Mouse (Mus musculus): Measurements from ENCODE around the gene Ccn5. TPM values are rescaled to one million over a fixed set of nuclear protein-coding genes. Genes with fewer than 3 reads are reported as not detected.

Gene Ccn5
- polyA plus RNA-seq, 1 experiment from 2014 or later, result 0.50 TPM

DNA sequence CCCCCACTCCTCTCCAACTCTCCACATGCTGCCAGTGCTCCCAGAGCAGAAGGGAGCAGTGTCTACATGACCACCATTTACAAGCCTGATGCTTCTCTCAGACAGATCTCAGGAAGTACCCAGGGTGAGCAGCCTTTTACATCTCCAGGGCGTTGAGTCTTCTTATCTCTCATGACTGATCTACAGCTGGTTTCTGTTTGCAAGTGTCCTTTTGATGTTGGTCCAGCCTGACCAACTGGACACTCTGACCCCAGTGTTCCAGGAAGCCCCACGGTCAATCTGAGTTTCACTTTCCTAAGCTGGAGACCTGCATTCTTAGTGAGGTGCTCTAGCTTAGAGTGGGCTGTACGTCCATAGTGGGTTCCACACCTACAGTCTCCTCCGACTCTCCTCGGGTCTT lies 16.8 kb upstream of the Ccn5 start:
- Histone ChIP-seq H3K27ac (no peak overlapping the region), H3K4me3 (replicated peaks) (no peak overlapping the region), H3K4me1 (replicated peaks) (no peaks in the 10 kb centered on the region), H3K36me3 (no peaks in the 10 kb centered on the region), H3K9me3 (no peaks in the 10 kb centered on the region), H3K9ac (replicated peaks) (no peak overlapping the region), H3K27me3 (no peaks in the 10 kb centered on the region), H3K4me2 (no peak overlapping the region)
- 56% methylated on average over 5 of the region's 5 CpGs for WGBS
- ATAC-seq (ENCODE audit: insufficient number of reproducible peaks, insufficient read depth, low FRiP score, low TSS enrichment, low read depth), result no peak

DNA sequence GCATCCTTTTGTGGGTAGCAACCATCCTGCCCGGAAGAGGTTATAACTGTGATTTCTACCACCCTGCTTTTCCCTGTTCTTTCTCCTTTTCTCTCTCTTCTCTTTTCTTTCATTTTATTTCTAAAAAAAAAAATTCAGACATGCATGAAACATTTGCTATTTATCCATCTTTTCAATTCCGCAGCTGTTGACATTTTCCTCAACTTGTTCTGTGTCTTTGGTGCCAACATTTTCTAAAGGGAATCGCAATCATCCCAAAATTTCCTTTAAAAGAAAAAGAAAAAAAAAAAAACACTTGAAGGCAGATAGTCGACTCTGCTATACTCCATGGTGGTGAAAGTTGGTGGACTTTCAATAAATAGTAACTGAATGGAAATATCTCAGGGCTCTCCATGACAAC lies 11.5 kb upstream of the Ccn5 start:
- Histone ChIP-seq H3K4me2 (no peak overlapping the region), H3K36me3 (no peaks in the 10 kb centered on the region), H3K4me1 (replicated peaks) (no peaks in the 10 kb centered on the region), H3K27me3 (no peaks in the 10 kb centered on the region), H3K9me3 (no peaks in the 10 kb centered on the region), H3K27ac (no peak overlapping the region), H3K4me3 (replicated peaks) (no peak overlapping the region), H3K9ac (replicated peaks) (no peak overlapping the region)
- WGBS, result 89% methylated on average over 4 of the region's 4 CpGs
- no peak for ATAC-seq (ENCODE audit: insufficient number of reproducible peaks, insufficient read depth, low FRiP score, low TSS enrichment, low read depth)

DNA sequence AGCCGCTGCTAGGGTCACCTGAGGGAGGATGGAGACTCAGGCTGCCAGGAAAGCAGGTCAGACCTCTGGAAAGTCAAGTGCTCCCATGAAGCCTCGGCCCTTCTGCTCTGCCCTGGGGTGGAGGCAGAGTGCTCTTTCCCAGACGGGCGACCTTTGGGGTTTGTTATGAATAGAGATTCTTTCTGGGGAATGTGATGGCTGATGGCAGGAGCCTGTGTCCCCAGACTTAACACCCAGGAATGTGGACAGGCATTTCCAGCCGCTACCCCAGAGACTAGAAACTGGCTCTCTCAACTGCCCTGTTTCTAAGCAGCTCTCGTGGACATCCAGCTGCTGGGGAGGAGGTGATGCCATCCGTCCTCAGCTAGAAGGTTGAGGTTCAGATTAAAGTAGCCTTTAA lies 11.0 kb upstream of the Ccn5 start:
- H3K4me1 ChIP-seq (replicated peaks), result no peaks in the 10 kb centered on the region
- H3K9me3 ChIP-seq, result no peaks in the 10 kb centered on the region
- no peak overlapping the region for H3K4me3 ChIP-seq (replicated peaks)
- 63% methylated on average over 7 of the region's 7 CpGs for WGBS
- ATAC-seq (ENCODE audit: insufficient number of reproducible peaks, insufficient read depth, low FRiP score, low TSS enrichment, low read depth), result no peak
- no peak overlapping the region for H3K4me2 ChIP-seq
- H3K27ac ChIP-seq, result no peak overlapping the region
- H3K36me3 ChIP-seq, result no peaks in the 10 kb centered on the region
- no peak overlapping the region for H3K9ac ChIP-seq (replicated peaks)
- H3K27me3 ChIP-seq, result no peaks in the 10 kb centered on the region

DNA sequence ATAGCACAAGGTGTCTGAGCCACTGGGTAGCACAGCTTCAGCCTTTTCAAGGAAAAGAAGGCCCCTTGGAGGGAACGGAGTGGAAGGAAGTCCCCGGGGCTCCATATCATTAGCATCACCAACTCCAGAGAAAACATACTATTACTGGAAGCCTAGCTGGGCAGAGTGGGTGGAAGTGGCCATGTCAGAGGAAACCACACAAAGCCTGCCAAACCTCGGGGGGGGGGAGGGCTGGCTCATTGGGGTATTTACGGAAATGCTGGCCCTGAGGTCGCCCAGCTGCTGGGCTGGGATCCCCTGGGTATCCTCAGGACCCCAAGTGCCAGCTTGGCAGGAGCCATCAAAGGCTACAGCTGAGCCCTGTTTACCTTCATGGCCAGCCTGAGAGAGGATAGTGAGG lies 7.6 kb upstream of the Ccn5 start:
- Histone ChIP-seq H3K4me3 (replicated peaks) (no peak overlapping the region), H3K9ac (replicated peaks) (no peak overlapping the region), H3K27me3 (no peaks in the 10 kb centered on the region), H3K4me2 (no peak overlapping the region), H3K27ac (no peak overlapping the region), H3K4me1 (replicated peaks) (no peaks in the 10 kb centered on the region), H3K9me3 (no peaks in the 10 kb centered on the region), H3K36me3 (no peaks in the 10 kb centered on the region)
- ATAC-seq (ENCODE audit: insufficient number of reproducible peaks, insufficient read depth, low FRiP score, low TSS enrichment, low read depth), result no peak
- WGBS, result 61% methylated on average over 5 of the region's 5 CpGs

DNA sequence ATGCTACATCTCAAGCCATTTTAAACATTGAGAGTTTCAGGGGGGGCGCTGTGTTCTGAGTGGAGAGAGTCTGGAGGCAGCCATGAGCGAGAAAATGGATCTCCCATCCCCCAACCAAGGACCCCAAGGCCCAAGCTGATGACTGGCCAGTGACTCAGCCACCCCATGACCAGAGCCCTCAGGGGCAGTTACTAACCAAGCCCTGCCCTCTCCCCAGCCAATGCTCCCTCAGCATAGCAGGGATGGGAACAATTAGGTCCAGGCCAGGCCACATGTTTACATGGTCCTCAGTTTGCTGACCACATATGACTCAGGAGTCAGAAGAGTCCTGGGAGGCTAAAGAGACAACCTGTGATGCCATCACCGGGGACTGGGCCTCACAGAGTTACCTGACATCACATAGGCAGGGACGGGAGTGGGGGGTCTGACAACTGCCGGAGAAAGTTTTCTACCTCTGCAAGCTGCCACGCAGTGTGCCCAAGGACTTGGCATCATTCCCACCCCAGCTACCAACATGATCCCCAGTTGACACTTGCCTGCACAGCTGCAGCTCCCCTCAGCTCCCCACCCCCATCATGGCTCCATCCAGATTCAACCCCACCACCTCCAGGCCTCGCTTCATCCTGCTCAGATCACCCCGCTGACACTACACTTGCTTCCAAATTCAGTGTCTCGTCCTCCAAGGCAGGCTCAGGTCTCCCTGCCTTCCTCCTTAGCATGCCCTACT lies 5.8 kb upstream of the Ccn5 start:
- no peaks in the 10 kb centered on the region for H3K36me3 ChIP-seq
- H3K9ac ChIP-seq (replicated peaks), result no peak overlapping the region
- no peak for ATAC-seq (ENCODE audit: insufficient number of reproducible peaks, insufficient read depth, low FRiP score, low TSS enrichment, low read depth)
- no peak overlapping the region for H3K4me2 ChIP-seq
- no peaks in the 10 kb centered on the region for H3K4me1 ChIP-seq (replicated peaks)
- no peak overlapping the region for H3K4me3 ChIP-seq (replicated peaks)
- H3K27ac ChIP-seq, result no peak overlapping the region
- H3K9me3 ChIP-seq, result no peaks in the 10 kb centered on the region
- H3K27me3 ChIP-seq, result no peaks in the 10 kb centered on the region
- 88% methylated on average over 9 of the region's 9 CpGs for WGBS

DNA sequence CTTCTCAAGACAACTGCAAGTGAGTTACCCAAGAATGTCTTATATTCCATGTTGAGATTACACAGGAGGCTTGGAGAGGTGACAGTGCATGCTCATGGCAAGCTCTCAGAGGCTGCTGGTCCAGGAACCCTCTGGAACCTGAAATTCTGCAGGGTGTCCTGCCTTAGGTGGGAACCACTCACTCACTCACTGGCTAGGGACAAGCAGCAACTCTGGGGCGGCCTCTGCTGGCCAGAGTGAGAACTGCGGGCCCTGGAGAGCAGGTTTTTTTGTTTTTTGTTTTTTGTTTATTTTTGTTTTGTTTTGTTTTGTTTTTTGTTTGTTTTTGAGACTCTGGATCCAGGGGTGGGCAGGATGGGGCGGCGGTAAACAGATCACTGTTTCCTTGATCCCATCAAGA lies 2.6 kb downstream of the Ccn5 start:
- H3K4me3 ChIP-seq (replicated peaks), result no peak overlapping the region
- WGBS, result 6% methylated on average over 4 of the region's 4 CpGs
- peak overlapping the region; percentile 41 for H3K4me2 ChIP-seq
- no peaks in the 10 kb centered on the region for H3K27me3 ChIP-seq
- H3K4me1 ChIP-seq (replicated peaks), result peaks cover 7% of the 10 kb centered on the region; the same call in 1 of the 2 replicates
- H3K27ac ChIP-seq, result no peak overlapping the region
- no peak for ATAC-seq (ENCODE audit: insufficient number of reproducible peaks, insufficient read depth, low FRiP score, low TSS enrichment, low read depth)
- H3K36me3 ChIP-seq, result no peaks in the 10 kb centered on the region
- H3K9me3 ChIP-seq, result no peaks in the 10 kb centered on the region
- H3K9ac ChIP-seq (replicated peaks), result no peak overlapping the region

DNA sequence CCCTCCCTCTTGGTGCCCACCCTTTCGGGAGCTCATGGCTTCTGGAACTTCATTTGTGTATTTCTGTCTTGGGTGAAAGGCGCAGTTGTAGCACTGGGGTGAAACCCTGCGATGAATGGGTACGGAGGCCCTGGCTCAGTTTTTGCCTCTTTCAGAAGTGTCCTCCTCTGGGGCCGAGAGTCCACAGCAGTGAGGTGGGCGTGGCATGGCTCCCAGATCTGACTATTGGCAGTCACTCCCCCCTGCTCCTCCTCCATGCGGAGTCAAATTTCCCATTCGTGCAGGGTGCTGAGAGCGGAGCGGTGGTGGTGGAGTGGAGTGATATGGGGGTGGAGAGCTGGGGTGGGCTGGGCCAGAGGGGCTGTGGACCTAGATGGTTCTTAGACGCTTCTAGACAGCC lies 3.1 kb downstream of the Ccn5 start:
- 21% methylated on average over 11 of the region's 11 CpGs for WGBS
- H3K36me3 ChIP-seq, result no peaks in the 10 kb centered on the region
- H3K27me3 ChIP-seq, result no peaks in the 10 kb centered on the region
- peaks cover 7% of the 10 kb centered on the region; the same call in 1 of the 2 replicates for H3K4me1 ChIP-seq (replicated peaks)
- peak overlapping the region; percentile 41 for H3K4me2 ChIP-seq
- 0 out of 2 replicates have a peak overlapping the region, but pooled peaks have one; percentile 3 for H3K4me3 ChIP-seq (replicated peaks)
- no peak overlapping the region for H3K9ac ChIP-seq (replicated peaks)
- H3K27ac ChIP-seq, result no peak overlapping the region
- ATAC-seq (ENCODE audit: insufficient number of reproducible peaks, insufficient read depth, low FRiP score, low TSS enrichment, low read depth), result 0 out of 2 replicates have a peak, but pooled peaks have one; percentile 63
- H3K9me3 ChIP-seq, result no peaks in the 10 kb centered on the region

DNA sequence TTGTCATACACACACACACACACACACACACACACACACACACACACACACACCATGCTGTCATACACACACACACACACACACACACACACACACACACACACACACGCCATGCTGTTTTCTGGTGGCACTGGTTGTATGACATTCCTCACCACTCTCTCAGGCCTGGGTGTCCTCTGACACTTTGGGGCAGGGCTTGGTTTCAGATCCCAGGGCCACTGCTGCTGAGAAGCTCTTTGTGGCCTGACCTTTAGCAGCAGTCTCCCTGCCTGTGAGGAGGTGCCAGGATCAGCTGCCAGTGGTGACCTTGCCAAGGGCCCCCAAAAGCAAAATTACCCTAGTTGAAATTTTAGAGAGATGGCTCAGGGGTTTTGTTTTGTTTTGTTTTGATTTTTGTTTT lies 5.2 kb downstream of the Ccn5 start:
- no peak overlapping the region for H3K4me3 ChIP-seq (replicated peaks)
- no peaks in the 10 kb centered on the region for H3K27me3 ChIP-seq
- H3K27ac ChIP-seq, result no peak overlapping the region
- no peaks in the 10 kb centered on the region for H3K9me3 ChIP-seq
- no peak for ATAC-seq (ENCODE audit: insufficient number of reproducible peaks, insufficient read depth, low FRiP score, low TSS enrichment, low read depth)
- no peak overlapping the region for H3K9ac ChIP-seq (replicated peaks)
- no peak overlapping the region for H3K4me2 ChIP-seq
- 82% methylated on average over 1 of the region's 1 CpGs for WGBS
- H3K4me1 ChIP-seq (replicated peaks), result peaks cover 7% of the 10 kb centered on the region; the same call in 1 of the 2 replicates
- H3K36me3 ChIP-seq, result no peaks in the 10 kb centered on the region

DNA sequence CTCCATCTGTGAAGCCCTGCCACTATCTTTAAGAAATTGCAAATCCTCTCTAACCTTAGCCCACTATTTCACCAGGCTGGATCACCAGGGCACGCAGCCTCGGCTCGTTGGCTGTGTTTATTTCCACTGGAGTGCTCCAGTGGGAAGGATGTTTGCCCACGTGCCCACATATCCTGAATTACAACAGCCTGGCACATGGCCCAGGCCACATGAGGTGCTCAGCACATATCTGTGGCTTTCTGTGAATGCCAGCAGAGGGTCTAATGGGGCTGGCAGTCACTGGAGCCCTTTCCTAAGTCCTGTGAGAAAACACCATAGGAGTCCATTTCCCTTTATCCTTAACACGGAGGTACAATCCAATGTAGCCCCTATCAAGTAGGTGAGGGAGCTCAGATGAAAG lies 5.8 kb downstream of the Ccn5 start:
- 79% methylated on average over 5 of the region's 5 CpGs for WGBS
- no peak for ATAC-seq (ENCODE audit: insufficient number of reproducible peaks, insufficient read depth, low FRiP score, low TSS enrichment, low read depth)

DNA sequence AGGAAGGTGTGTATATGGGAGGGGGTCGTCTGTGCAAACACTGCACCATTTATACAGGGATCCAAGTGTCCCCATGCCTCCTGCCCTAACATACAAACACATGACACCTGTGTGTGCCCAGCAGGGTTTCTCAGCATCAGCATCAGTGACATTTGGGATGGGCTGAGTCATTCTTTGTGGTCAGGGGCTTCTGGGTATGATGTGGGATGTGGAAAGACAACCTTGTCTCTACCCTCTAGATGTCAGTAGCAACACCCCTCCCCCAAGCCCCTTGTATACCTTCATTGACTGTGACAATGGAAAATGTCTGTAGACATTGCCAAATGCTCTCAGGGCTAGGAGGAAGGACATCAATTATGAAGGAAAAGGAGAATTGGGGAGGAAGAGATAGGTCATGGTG lies 10.5 kb downstream of the Ccn5 start:
- Histone ChIP-seq H3K27me3 (no peaks in the 10 kb centered on the region), H3K27ac (no peak overlapping the region), H3K9me3 (no peaks in the 10 kb centered on the region), H3K9ac (replicated peaks) (no peak overlapping the region), H3K4me2 (no peak overlapping the region), H3K4me1 (replicated peaks) (no peaks in the 10 kb centered on the region), H3K36me3 (no peaks in the 10 kb centered on the region), H3K4me3 (replicated peaks) (no peak overlapping the region)
- no peak for ATAC-seq (ENCODE audit: insufficient number of reproducible peaks, insufficient read depth, low FRiP score, low TSS enrichment, low read depth)
- WGBS, result 50% methylated on average over 1 of the region's 1 CpGs

More for the DNA sequence above, 5.8 kb downstream of the Ccn5 start:
- no peak overlapping the region for H3K27ac ChIP-seq
- H3K9me3 ChIP-seq, result no peaks in the 10 kb centered on the region
- no peaks in the 10 kb centered on the region for H3K27me3 ChIP-seq
- H3K9ac ChIP-seq (replicated peaks), result no peak overlapping the region
- no peaks in the 10 kb centered on the region for H3K36me3 ChIP-seq
- no peak overlapping the region for H3K4me2 ChIP-seq
- no peak overlapping the region for H3K4me3 ChIP-seq (replicated peaks)
- H3K4me1 ChIP-seq (replicated peaks), result peaks cover 7% of the 10 kb centered on the region; the same call in 1 of the 2 replicates

DNA sequence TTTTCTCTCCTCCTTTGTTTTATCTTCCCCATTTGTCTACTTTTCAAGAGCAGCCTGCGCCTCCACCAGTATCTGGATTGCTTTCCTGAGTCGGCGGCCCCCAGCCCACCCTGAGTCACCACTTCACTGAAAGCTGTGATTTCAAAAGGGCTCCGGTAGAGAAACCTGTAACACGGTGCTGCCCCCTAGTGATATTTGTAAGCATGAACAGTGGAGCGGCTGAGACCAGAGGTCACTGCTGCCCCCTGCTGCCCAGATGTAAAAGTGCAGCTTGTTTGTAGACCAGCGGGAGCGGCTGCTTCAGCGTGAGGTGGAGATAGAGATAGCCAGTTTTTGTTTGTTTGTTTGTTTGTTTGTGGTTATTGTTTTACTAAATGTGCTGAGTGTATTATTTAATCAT lies 17.4 kb downstream of the Ccn5 start:
- no peak overlapping the region for H3K4me3 ChIP-seq (replicated peaks)
- 21% methylated on average over 9 of the region's 9 CpGs for WGBS
- no peak overlapping the region for H3K9ac ChIP-seq (replicated peaks)
- no peaks in the 10 kb centered on the region for H3K9me3 ChIP-seq
- H3K4me1 ChIP-seq (replicated peaks), result no peaks in the 10 kb centered on the region
- no peaks in the 10 kb centered on the region for H3K36me3 ChIP-seq
- no peak overlapping the region for H3K27ac ChIP-seq
- peaks cover 4% of the 10 kb centered on the region; the same call in 1 of the 2 replicates for H3K27me3 ChIP-seq
- no peak for ATAC-seq (ENCODE audit: insufficient number of reproducible peaks, insufficient read depth, low FRiP score, low TSS enrichment, low read depth)
- H3K4me2 ChIP-seq, result no peak overlapping the region

DNA sequence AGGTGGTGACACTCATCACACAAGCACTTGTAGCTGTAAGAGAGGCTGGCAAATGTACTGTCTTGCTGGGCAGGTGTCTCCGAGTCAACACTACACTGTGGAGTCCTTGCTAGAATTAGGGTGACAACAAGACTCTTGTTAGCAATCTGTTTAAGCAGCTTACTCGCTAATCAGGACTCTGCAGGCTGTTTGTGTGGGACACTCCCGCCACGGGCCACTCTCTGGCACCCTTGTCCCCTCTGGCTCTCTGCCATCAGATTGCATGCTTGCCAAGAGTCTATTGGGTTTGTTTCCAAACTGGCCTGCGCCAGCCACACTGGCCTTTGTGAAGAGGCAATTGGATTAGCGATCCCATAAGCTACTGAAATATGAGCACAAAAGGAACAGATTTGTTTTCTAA lies 18.9 kb downstream of the Ccn5 start:
- no peaks in the 10 kb centered on the region for H3K4me1 ChIP-seq (replicated peaks)

More for the DNA sequence above, 18.9 kb downstream of the Ccn5 start:
- Histone ChIP-seq H3K27ac (no peak overlapping the region), H3K9me3 (no peaks in the 10 kb centered on the region), H3K36me3 (no peaks in the 10 kb centered on the region), H3K4me2 (no peak overlapping the region), H3K4me3 (replicated peaks) (no peak overlapping the region), H3K9ac (replicated peaks) (no peak overlapping the region), H3K27me3 (peaks cover 4% of the 10 kb centered on the region; the same call in 1 of the 2 replicates)
- WGBS, result 74% methylated on average over 6 of the region's 6 CpGs
- no peak for ATAC-seq (ENCODE audit: insufficient number of reproducible peaks, insufficient read depth, low FRiP score, low TSS enrichment, low read depth)
